Mouse (Mus musculus) hindbrain, embryonic 14.5 days (tissue): Measurements from ENCODE around the gene Spc25. TPM values are rescaled to one million over a fixed set of nuclear protein-coding genes. Genes with fewer than 3 reads are reported as not detected.

Source experiments
- ATAC-seq: fragments of 200-750 bp; cut with Nextera tagmentation; 2 replicates; pipeline ENCODE4 v1.8.0; 2017; ENCODE audit warnings: moderate number of reproducible peaks, mild to moderate bottlenecking, moderate TSS enrichment, moderate library complexity; ENCODE audit not compliant: low FRiP score
- DNase-seq: peaks from one replicate; pipeline ENCODE4 v3.0.0-alpha.2; 2015; ENCODE audit warnings: low spot score
- H3K27ac ChIP-seq: fragments of 300-500 bp; sonication (generic); 2 replicates; pipeline ENCODE4 v1.5.1; 2014; ENCODE audit warnings: mild to moderate bottlenecking, moderate library complexity
- H3K27me3 ChIP-seq: fragments of 300-500 bp; sonication (generic); 2 replicates; pipeline ENCODE4 v1.6.1; 2014; ENCODE audit warnings: mild to moderate bottlenecking, low read length, mixed read lengths; ENCODE audit not compliant: control insufficient read depth, insufficient read depth
- H3K36me3 ChIP-seq: fragments of 300-500 bp; sonication (generic); replicated peaks from 2 replicates; pipeline ENCODE4 v1.6.1; 2014; ENCODE audit not compliant: control insufficient read depth, insufficient read depth
- H3K4me1 ChIP-seq: fragments of 300-500 bp; sonication (generic); replicated peaks from 2 replicates; pipeline ENCODE4 v1.6.1; 2014; ENCODE audit warnings: antibody characterized with exemption, low read length, mixed read lengths; ENCODE audit not compliant: control insufficient read depth, insufficient read depth
- H3K4me2 ChIP-seq: fragments of 300-500 bp; sonication (generic); replicated peaks from 2 replicates; pipeline ENCODE4 v1.6.1; 2014; ENCODE audit warnings: mild to moderate bottlenecking, moderate library complexity
- H3K4me3 ChIP-seq: fragments of 300-500 bp; sonication (generic); replicated peaks from 2 replicates; pipeline ENCODE4 v1.5.1; 2014; ENCODE audit warnings: mild to moderate bottlenecking, low read length
- H3K9ac ChIP-seq: fragments of 300-500 bp; sonication (generic); 2 replicates; pipeline ENCODE4 v1.6.1; 2014
- H3K9me3 ChIP-seq: fragments of 300-500 bp; sonication (generic); 2 replicates; pipeline ENCODE4 v1.6.1; 2016; ENCODE audit warnings: low read length; ENCODE audit not compliant: control insufficient read depth
- WGBS: fragments of 180-500 bp; shearing (Covaris S2); extraction: QIAGEN DNeasy Blood & Tissue Kit; methylation state at CpG from one replicate; pipeline ENCODE4 v1.1.7; 2014; 5-methylcytosine and 5-hydroxymethylcytosine counted together
- polyA plus RNA-seq: library from polyadenylated mRNA; unstranded; fragments of >200 nt; fragmentation: Nextera tagmentation; extraction: Ambion mirVana; gene quantifications from 2 replicates; pipeline ENCODE4 v1.2.1, GENCODE M21; 2014

Spc25 gene
- polyA plus RNA-seq, 1 experiment from 2014 or later: 27.1 TPM

GRCm38 (mm10) chr2:69156283-69156682 lies 49.7 kb downstream of the Spc25 start:
- H3K27ac ChIP-seq: no peak overlapping the region
- H3K9me3 ChIP-seq: no peaks in the 10 kb centered on the region
- DNase-seq (no peak), ATAC-seq (no peak)
- 77% methylated on average over 7 of the region's 7 CpGs for WGBS
- H3K36me3 ChIP-seq: no peaks in the 10 kb centered on the region
- no peak overlapping the region for H3K4me3 ChIP-seq
- no peaks in the 10 kb centered on the region for H3K27me3 ChIP-seq
- no peak overlapping the region for H3K9ac ChIP-seq
- no peaks in the 10 kb centered on the region for H3K4me1 ChIP-seq
- H3K4me2 ChIP-seq: no peak overlapping the region

- H3K9ac ChIP-seq: no peak overlapping the region
- no peak overlapping the region for H3K4me3 ChIP-seq
- no peak for DNase-seq
- no peak overlapping the region for H3K27ac ChIP-seq
- no peaks in the 10 kb centered on the region for H3K4me1 ChIP-seq
- no peak overlapping the region for H3K4me2 ChIP-seq
- H3K9me3 ChIP-seq: no peaks in the 10 kb centered on the region
- no peaks in the 10 kb centered on the region for H3K27me3 ChIP-seq
- WGBS: 65% methylated on average over 3 of the region's 3 CpGs
- H3K36me3 ChIP-seq: no peaks in the 10 kb centered on the region
- no peak for ATAC-seq
Measured at GRCm38 (mm10) chr2:69155861-69156260, 50.1 kb downstream of the Spc25 start.

- 63% methylated on average over 5 of the region's 5 CpGs for WGBS
- Histone ChIP-seq H3K27me3 (no peaks in the 10 kb centered on the region), H3K27ac (no peak overlapping the region), H3K9ac (no peak overlapping the region), H3K9me3 (no peaks in the 10 kb centered on the region), H3K36me3 (no peaks in the 10 kb centered on the region), H3K4me2 (no peak overlapping the region), H3K4me3 (no peak overlapping the region), H3K4me1 (no peaks in the 10 kb centered on the region)
- no peak for ATAC-seq
- DNase-seq: no peak
Measured at GRCm38 (mm10) chr2:69150841-69151240, 55.2 kb downstream of the Spc25 start.

GRCm38 (mm10) chr2:69149154-69149553 lies 56.8 kb downstream of the Spc25 start:
- WGBS: 92% methylated on average over 10 of the region's 10 CpGs
- H3K36me3 ChIP-seq: no peaks in the 10 kb centered on the region
- no peak overlapping the region for H3K4me2 ChIP-seq
- H3K27me3 ChIP-seq: no peaks in the 10 kb centered on the region
- no peaks in the 10 kb centered on the region for H3K9me3 ChIP-seq
- no peak overlapping the region for H3K9ac ChIP-seq
- DNase-seq (no peak), ATAC-seq (no peak)
- no peak overlapping the region for H3K27ac ChIP-seq
- no peaks in the 10 kb centered on the region for H3K4me1 ChIP-seq
- H3K4me3 ChIP-seq: no peak overlapping the region

- no peaks in the 10 kb centered on the region for H3K27me3 ChIP-seq
- WGBS: 79% methylated on average over 3 of the region's 3 CpGs
- no peak overlapping the region for H3K4me3 ChIP-seq
- no peak for DNase-seq
- H3K4me1 ChIP-seq: no peaks in the 10 kb centered on the region
- no peak overlapping the region for H3K9ac ChIP-seq
- H3K36me3 ChIP-seq: no peaks in the 10 kb centered on the region
- H3K27ac ChIP-seq: no peak overlapping the region
- no peak overlapping the region for H3K4me2 ChIP-seq
- no peak for ATAC-seq
- no peaks in the 10 kb centered on the region for H3K9me3 ChIP-seq
Measured at GRCm38 (mm10) chr2:69148691-69149090, 57.3 kb downstream of the Spc25 start.

Other genes starting within 250 kb of the Spc25 start
- 1.5 and 1.7 TPM in 2 replicates for gene Nostrin, start 70.4 kb downstream of the Spc25 start, polyA plus RNA-seq
- 0.21 and 0.42 TPM in 2 replicates for gene G6pc2, start 4.9 kb upstream of the Spc25 start, polyA plus RNA-seq
- 0.12 and 0.13 TPM in 2 replicates for gene Abcb11, start 136.4 kb upstream of the Spc25 start, polyA plus RNA-seq
- gene Dhrs9, start 174.3 kb upstream of the Spc25 start, polyA plus RNA-seq: not detected in 2 replicates